Mouse (Mus musculus) MEL (cell line): Measurements from ENCODE around the gene Kntc1. TPM values are rescaled to one million over a fixed set of nuclear protein-coding genes. Genes with fewer than 3 reads are reported as not detected.

Experiments
- DNase-seq: peaks from one replicate; pipeline ENCODE4 v3.0.0; 2011; ENCODE audit warnings: low read depth, low spot score
- H3K27ac ChIP-seq: 2 replicates; pipeline ENCODE4 v1.5.1; 2012; ENCODE audit warnings: low read depth, mild to moderate bottlenecking, control low read depth, low read length, moderate library complexity; ENCODE audit not compliant: control insufficient read depth
- H3K27me3 ChIP-seq, 2 experiments: fragments of 150-350 bp in 1 of 2; sonication (generic) in 1 of 2; 2 replicates each; pipeline ENCODE4 v1.6.1; 2012; ENCODE audit warnings: low read length in 2 of 2, mild to moderate bottlenecking in 2 of 2, improper control_type of control experiment in 1 of 2, moderate library complexity in 1 of 2; ENCODE audit not compliant: insufficient read depth in 2 of 2, control insufficient read depth in 1 of 2
- H3K36me3 ChIP-seq, 2 experiments: 2 replicates each; pipeline ENCODE4 v1.6.1; 2012 to 2014; ENCODE audit warnings: low read length in 2 of 2, improper control_type of control experiment in 1 of 2, inconsistent platforms in 1 of 2, mild to moderate bottlenecking in 1 of 2; ENCODE audit not compliant: insufficient read depth in 2 of 2, control insufficient read depth in 1 of 2
- H3K4me1 ChIP-seq, 2 experiments: fragments of 150-350 bp in 1 of 2; sonication (generic) in 1 of 2; 2 replicates each; pipeline ENCODE4 v1.6.1; 2012; ENCODE audit warnings: low read length in 2 of 2, improper control_type of control experiment in 1 of 2, mild to moderate bottlenecking in 1 of 2; ENCODE audit not compliant: insufficient read depth in 2 of 2, control insufficient read depth in 1 of 2
- H3K4me3 ChIP-seq, 2 experiments: fragments of 150-350 bp in 1 of 2; sonication (generic) in 1 of 2; 2 replicates each; pipeline ENCODE4 v1.5.1; 2012; ENCODE audit warnings: low read depth in 2 of 2, low read length in 2 of 2, mild to moderate bottlenecking in 2 of 2, moderate library complexity in 2 of 2, control low read depth in 1 of 2, improper control_type of control experiment in 1 of 2; ENCODE audit not compliant: control insufficient read depth in 1 of 2, insufficient read depth in 1 of 2
- H3K79me2 ChIP-seq: 2 replicates; pipeline ENCODE4 v1.6.1; 2012; ENCODE audit warnings: mild to moderate bottlenecking, low read length, moderate library complexity; ENCODE audit not compliant: control insufficient read depth, poor library complexity, insufficient read depth
- H3K9ac ChIP-seq: 2 replicates; pipeline ENCODE4 v1.6.1; 2012; ENCODE audit warnings: low read depth, mild to moderate bottlenecking, control low read depth, low read length, moderate library complexity; ENCODE audit not compliant: control insufficient read depth, poor library complexity, severe bottlenecking
- H3K9me3 ChIP-seq: fragments of 150-350 bp; sonication (generic); replicated peaks from 2 replicates; pipeline ENCODE4 v1.6.1; 2012; ENCODE audit warnings: mild to moderate bottlenecking, low read length, improper control_type of control experiment, moderate library complexity; ENCODE audit not compliant: insufficient read depth
- BHLHE40 ChIP-seq: IDR thresholded peaks from 2 replicates; pipeline ENCODE4 v1.6.1; 2012; ENCODE audit warnings: low read depth, mild to moderate bottlenecking, inconsistent platforms, low read length, improper control_type of control experiment, borderline replicate concordance
- CHD1 ChIP-seq: IDR thresholded peaks from 2 replicates; pipeline ENCODE4 v1.6.1; 2012; ENCODE audit warnings: low read depth, mild to moderate bottlenecking, inconsistent platforms, low read length, improper control_type of control experiment
- EP300 ChIP-seq, 2 experiments: IDR thresholded peaks; 2 replicates each; pipeline ENCODE4 v1.6.1; 2011; ENCODE audit warnings: improper control_type of control experiment in 2 of 2, low read length in 2 of 2, low read depth in 1 of 2, mild to moderate bottlenecking in 1 of 2
- GABPA ChIP-seq: IDR thresholded peaks from 2 replicates; pipeline ENCODE4 v1.6.1; 2012; ENCODE audit warnings: low read depth, mild to moderate bottlenecking, inconsistent platforms, low read length, improper control_type of control experiment, moderate library complexity
- KAT2A ChIP-seq: conservative IDR thresholded peaks from 2 replicates; pipeline ENCODE4 v1.6.1; 2012; ENCODE audit warnings: low read depth, low read length, improper control_type of control experiment, inconsistent platforms
- MAX ChIP-seq: IDR thresholded peaks from 2 replicates; pipeline ENCODE4 v1.6.1; 2011; ENCODE audit warnings: low read length, improper control_type of control experiment
- MAZ ChIP-seq: IDR thresholded peaks from 2 replicates; pipeline ENCODE4 v1.6.1; 2012; ENCODE audit warnings: low read depth, mild to moderate bottlenecking, inconsistent platforms, low read length, improper control_type of control experiment
- MYC ChIP-seq: IDR thresholded peaks from 2 replicates; pipeline ENCODE4 v1.6.1; 2011; ENCODE audit warnings: low read depth, mild to moderate bottlenecking, low read length, improper control_type of control experiment, moderate library complexity
- POLR2AphosphoS5 ChIP-seq: IDR thresholded peaks from 2 replicates; pipeline ENCODE4 v1.6.1; 2012; ENCODE audit warnings: low read depth, borderline replicate concordance, mild to moderate bottlenecking, inconsistent platforms, low read length, moderate library complexity, mixed read lengths
- RAD21 ChIP-seq: IDR thresholded peaks from 2 replicates; pipeline ENCODE4 v1.6.1; 2011; ENCODE audit warnings: mild to moderate bottlenecking, low read depth, low read length, improper control_type of control experiment
- RCOR1 ChIP-seq: IDR thresholded peaks from 2 replicates; pipeline ENCODE4 v1.6.1; 2012; ENCODE audit warnings: low read depth, mild to moderate bottlenecking, inconsistent platforms, low read length, improper control_type of control experiment
- SMC3 ChIP-seq: IDR thresholded peaks from 2 replicates; pipeline ENCODE4 v1.6.1; 2011; ENCODE audit warnings: low read depth, low read length, improper control_type of control experiment
- TCF12 ChIP-seq: IDR thresholded peaks from 2 replicates; pipeline ENCODE4 v1.6.1; 2014; ENCODE audit warnings: low read depth, mild to moderate bottlenecking, inconsistent platforms, low read length, improper control_type of control experiment, moderate library complexity
- USF2 ChIP-seq, 2 experiments: IDR thresholded peaks; 2 replicates each; pipeline ENCODE4 v1.6.1; 2011 to 2012; ENCODE audit warnings: improper control_type of control experiment in 2 of 2, low read length in 2 of 2, borderline replicate concordance in 1 of 2, inconsistent platforms in 1 of 2, low read depth in 1 of 2, mild to moderate bottlenecking in 1 of 2; ENCODE audit not compliant: insufficient read depth in 1 of 2
- ZKSCAN1 ChIP-seq: IDR thresholded peaks from 2 replicates; pipeline ENCODE4 v1.6.1; 2012; ENCODE audit warnings: low read depth, mild to moderate bottlenecking, inconsistent platforms, low read length, improper control_type of control experiment, moderate library complexity
- ZNF384 ChIP-seq: IDR thresholded peaks from 2 replicates; pipeline ENCODE4 v1.6.1; 2012; ENCODE audit warnings: low read depth, mild to moderate bottlenecking, inconsistent platforms, low read length, improper control_type of control experiment
- polyA plus RNA-seq, 2 experiments: library from polyadenylated mRNA; stranded (reverse) in 1 of 2; unstranded in 1 of 2; fragments of >175 nt in 1 of 2; fragments of >200 nt in 1 of 2; gene quantifications; 2 replicates each; pipeline versions ENCODE4 v1.2.1 to v1.2.4; 2012; ENCODE audit warnings: low replicate concordance in 2 of 2, low read depth in 1 of 2; ENCODE audit not compliant: insufficient read length in 2 of 2, insufficient read depth in 1 of 2, missing spikeins in 1 of 2
- total RNA-seq: library from RNA; depleted of rRNA; stranded (reverse); fragments of 300-350 nt; gene quantifications from 2 replicates; pipeline ENCODE4 v1.2.3, GENCODE M21; 2012

Kntc1 gene
- total and polyA plus RNA-seq, 3 experiments, result 27.0 to 29.7 TPM; not detected in 1

- Histone ChIP-seq H3K9ac (no peak overlapping the region), H3K27ac (no peak overlapping the region), H3K79me2 (no peaks in the 10 kb centered on the region), H3K27me3 (no peaks in the 10 kb centered on the region; a peak in 2 of 4 replicates), H3K36me3 (no peaks in the 10 kb centered on the region; a peak in 1 of 4 replicates), H3K4me3 (no peak overlapping the region), H3K4me1 (no peaks in the 10 kb centered on the region), H3K9me3 (no peaks in the 10 kb centered on the region)
- TF ChIP-seq MAZ (no peak), MAX (no peak), TCF12 (no peak), KAT2A (no peak), RCOR1 (no peak), USF2 (IDR thresholded peaks at IDR 0.05; ENCODE audit: borderline replicate concordance in 1 of 2, insufficient read depth in 1 of 2, low read depth in 1 of 2, low read length in 2 of 2) (no peak), POLR2AphosphoS5 (no peak), MYC (no peak), BHLHE40 (no peak), GABPA (no peak), RAD21 (no peak), CHD1 (no peak)
- no peak for DNase-seq
These were observed 109.3 kb downstream of the Kntc1 start for GRCm38 (mm10) chr5:123858798-123859197.

- Histone ChIP-seq H3K36me3 (no peaks in the 10 kb centered on the region; a peak in 1 of 4 replicates), H3K4me1 (no peaks in the 10 kb centered on the region), H3K4me3 (no peak overlapping the region), H3K27ac (no peak overlapping the region), H3K9ac (no peak overlapping the region), H3K79me2 (no peaks in the 10 kb centered on the region), H3K27me3 (no peaks in the 10 kb centered on the region; a peak in 2 of 4 replicates), H3K9me3 (no peaks in the 10 kb centered on the region)
- DNase-seq, result no peak
- TF ChIP-seq SMC3 (no peak), EP300 (IDR thresholded peaks at IDR 0.05; ENCODE audit: low read depth in 1 of 2, low read length in 2 of 2) (no peak), ZNF384 (peak; percentile 49; the same call in 1 of the 2 replicates), ZKSCAN1 (no peak), MAZ (no peak)
These were observed 113.1 kb downstream of the Kntc1 start for GRCm38 (mm10) chr5:123862374-123863350.
